Mouse (Mus musculus): ENCODE results near the gene Adprm. TPM values are rescaled to one million over a fixed set of nuclear protein-coding genes. Genes with fewer than 3 reads are reported as not detected.
"Not testable (repeated sequence)": the region's sequence is repeated elsewhere in the genome, so short reads cannot be mapped to it uniquely, and the experiment has no call there.

The Adprm gene
- polyA plus RNA-seq (2015; fragmentation: Nextera tagmentation; extraction: Ambion mirVana): 34.8 and 36.5 TPM in 2 replicates

DNA sequence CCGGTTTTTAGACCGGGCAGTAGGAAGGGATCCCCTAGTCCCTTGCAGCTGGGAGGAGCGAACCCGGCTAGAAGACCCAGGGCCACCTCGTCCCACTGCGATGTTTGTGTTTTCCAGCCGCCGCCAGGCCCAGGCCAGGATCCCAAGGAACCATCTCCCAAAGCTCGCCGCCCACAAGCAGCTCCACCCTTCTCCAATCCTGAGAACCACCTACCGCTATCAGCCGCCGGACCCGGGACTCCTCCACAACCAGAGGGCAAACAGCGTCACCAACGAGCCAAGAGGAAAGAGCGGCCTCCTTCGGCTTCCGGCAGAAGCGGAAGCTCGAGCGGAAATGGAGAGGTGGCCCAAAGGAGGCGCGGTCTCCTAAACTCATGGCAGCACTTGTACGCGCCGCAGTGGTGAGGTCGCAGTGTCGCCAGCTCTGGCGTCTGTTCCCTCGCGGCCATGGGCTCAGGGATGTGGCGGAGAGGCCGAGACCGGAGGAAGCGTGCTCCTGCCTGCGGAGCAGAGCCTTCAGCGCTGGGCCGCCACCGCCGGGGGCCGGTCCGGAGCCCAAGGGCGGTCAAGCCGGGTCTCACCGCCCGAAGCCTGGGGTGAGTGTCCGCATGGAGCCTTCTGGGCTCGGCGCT, at the start of gene Adprm, which contains the start of gene Sco1:
Adprm (minus strand) TSS at position 274 of the 632 bp plus-strand sequence.
Sco1 (plus strand) TSS at position 350 of the 632 bp plus-strand sequence.
- Histone ChIP-seq H3K9ac (peak within 1 kb of the TSS; percentile 89), H3K27me3 (no peaks in the 10 kb centered on the region), H3K4me1 (peaks cover 18% of the 10 kb centered on the region), H3K27ac (peak within 1 kb of the TSS; percentile 79), H3K36me3 (peaks cover 39% of the 10 kb centered on the region), H3K4me2 (replicated peaks) (peak within 1 kb of the TSS; percentile 75), H3K4me3 (peak within 1 kb of the TSS; percentile 100), H3K9me3 (no peaks in the 10 kb centered on the region)
- ATAC-seq (ENCODE audit: low FRiP score, low read depth): peak; percentile 93
- WGBS: under 1% methylated on average over 50 of the region's 50 CpGs

DNA sequence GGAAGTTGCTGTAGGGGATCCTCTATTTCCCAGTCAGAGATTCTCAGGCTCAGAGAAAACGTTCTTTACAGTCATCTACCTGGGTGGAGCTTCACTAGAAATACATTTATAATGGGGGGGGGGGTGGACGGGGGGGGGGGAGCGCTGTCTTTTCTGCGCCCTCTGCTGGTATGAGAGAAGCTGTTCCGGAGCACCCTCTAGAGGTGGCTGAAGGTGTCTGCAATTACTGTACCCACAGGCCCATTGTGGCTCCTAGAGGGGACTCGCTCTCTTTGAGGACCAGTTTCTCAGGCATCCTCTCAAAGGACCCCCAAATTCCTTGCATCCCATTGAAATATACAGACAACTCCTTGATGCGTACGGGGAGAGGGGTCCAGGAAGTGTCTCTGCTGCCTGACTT, 49.3 kb upstream of the Adprm start:
- no peak for ATAC-seq (ENCODE audit: low FRiP score, low read depth)
- Histone ChIP-seq H3K27me3 (0 out of 2 replicates have a peak, but pooled peaks cover 4% of the 10 kb centered on the region), H3K4me2 (replicated peaks) (no peak overlapping the region), H3K4me3 (no peak overlapping the region), H3K27ac (no peak overlapping the region), H3K9ac (no peak overlapping the region), H3K9me3 (no peaks in the 10 kb centered on the region), H3K36me3 (no peaks in the 10 kb centered on the region), H3K4me1 (peaks cover 6% of the 10 kb centered on the region; the same call in 1 of the 2 replicates)
- WGBS: 24% methylated on average over 8 of the region's 8 CpGs

DNA sequence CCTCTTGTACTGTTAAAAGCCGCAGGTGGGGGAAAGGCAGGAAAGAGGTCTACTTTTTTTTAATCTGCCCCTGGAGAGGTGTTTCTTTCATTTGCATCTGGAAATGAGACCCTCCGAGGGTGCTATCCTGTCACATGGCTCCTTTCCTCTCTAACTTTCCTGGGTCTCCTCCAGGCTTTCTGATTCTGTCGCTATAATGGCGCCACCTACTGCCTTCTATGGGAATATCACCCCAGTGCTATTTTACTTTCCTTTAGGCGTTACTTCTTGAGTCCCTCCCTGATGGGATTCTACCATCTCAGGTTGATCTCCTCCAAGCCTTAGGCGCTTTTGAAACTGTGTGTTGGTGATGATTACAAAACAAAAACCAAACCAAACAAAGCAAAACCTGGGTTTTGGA, 47.8 kb upstream of the Adprm start:
- no peaks in the 10 kb centered on the region for H3K4me1 ChIP-seq
- 34% methylated on average over 6 of the region's 6 CpGs for WGBS
- no peak overlapping the region for H3K9ac ChIP-seq
- ATAC-seq (ENCODE audit: low FRiP score, low read depth): no peak
- 0 out of 2 replicates have a peak, but pooled peaks cover 4% of the 10 kb centered on the region for H3K27me3 ChIP-seq
- no peaks in the 10 kb centered on the region for H3K36me3 ChIP-seq
- no peak overlapping the region for H3K4me3 ChIP-seq
- H3K27ac ChIP-seq: no peak overlapping the region
- H3K9me3 ChIP-seq: no peaks in the 10 kb centered on the region
- H3K4me2 ChIP-seq (replicated peaks): no peak overlapping the region

DNA sequence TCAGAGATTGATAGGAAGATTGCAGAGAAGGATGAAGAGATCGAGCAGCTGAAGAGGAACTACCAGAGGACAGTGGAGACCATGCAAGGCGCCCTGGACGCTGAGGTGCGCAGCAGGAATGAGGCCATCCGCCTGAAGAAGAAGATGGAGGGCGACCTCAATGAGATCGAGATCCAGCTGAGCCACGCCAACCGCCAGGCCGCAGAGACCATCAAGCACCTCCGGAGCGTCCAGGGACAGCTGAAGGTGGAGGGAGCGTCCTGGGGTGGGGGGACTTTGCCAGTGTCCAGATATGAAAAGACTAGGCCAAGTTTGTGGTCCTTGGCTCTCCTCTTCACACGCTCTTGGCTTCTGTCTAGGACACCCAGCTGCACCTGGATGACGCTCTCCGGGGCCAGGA, 46.8 kb upstream of the Adprm start:
- ATAC-seq (ENCODE audit: low FRiP score, low read depth): no peak

DNA sequence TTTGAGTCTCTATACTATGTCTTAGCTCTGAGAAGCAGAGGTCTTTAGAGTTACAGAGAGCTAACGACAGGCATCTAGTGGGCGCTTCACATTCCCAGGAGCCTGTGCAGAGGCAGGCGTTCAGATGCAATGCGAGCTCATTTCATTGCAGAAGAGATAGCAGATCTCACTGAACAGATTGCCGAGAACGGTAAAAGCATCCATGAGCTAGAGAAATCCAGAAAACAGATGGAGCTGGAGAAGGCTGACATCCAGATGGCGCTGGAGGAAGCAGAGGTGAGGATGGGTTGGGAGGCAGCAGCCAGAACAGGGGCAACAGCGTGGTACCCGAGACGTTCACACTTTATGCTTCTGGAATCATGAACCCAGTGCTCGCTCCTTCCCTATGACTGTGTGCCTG, 46.0 kb upstream of the Adprm start:
- ATAC-seq (ENCODE audit: low FRiP score, low read depth): no peak
- Histone ChIP-seq H3K9me3 (no peaks in the 10 kb centered on the region), H3K36me3 (no peaks in the 10 kb centered on the region), H3K4me1 (no peaks in the 10 kb centered on the region), H3K9ac (no peak overlapping the region), H3K27ac (no peak overlapping the region), H3K27me3 (0 out of 2 replicates have a peak, but pooled peaks cover 4% of the 10 kb centered on the region), H3K4me3 (no peak overlapping the region), H3K4me2 (replicated peaks) (no peak overlapping the region)
- WGBS: 79% methylated on average over 11 of the region's 11 CpGs

More for the DNA sequence above, 46.8 kb upstream of the Adprm start:
- WGBS: 95% methylated on average over 16 of the region's 16 CpGs
- no peak overlapping the region for H3K4me3 ChIP-seq
- H3K9me3 ChIP-seq: no peaks in the 10 kb centered on the region
- H3K27me3 ChIP-seq: 0 out of 2 replicates have a peak, but pooled peaks cover 4% of the 10 kb centered on the region
- H3K9ac ChIP-seq: no peak overlapping the region
- no peaks in the 10 kb centered on the region for H3K4me1 ChIP-seq
- no peak overlapping the region for H3K27ac ChIP-seq
- H3K4me2 ChIP-seq (replicated peaks): no peak overlapping the region
- H3K36me3 ChIP-seq: no peaks in the 10 kb centered on the region

DNA sequence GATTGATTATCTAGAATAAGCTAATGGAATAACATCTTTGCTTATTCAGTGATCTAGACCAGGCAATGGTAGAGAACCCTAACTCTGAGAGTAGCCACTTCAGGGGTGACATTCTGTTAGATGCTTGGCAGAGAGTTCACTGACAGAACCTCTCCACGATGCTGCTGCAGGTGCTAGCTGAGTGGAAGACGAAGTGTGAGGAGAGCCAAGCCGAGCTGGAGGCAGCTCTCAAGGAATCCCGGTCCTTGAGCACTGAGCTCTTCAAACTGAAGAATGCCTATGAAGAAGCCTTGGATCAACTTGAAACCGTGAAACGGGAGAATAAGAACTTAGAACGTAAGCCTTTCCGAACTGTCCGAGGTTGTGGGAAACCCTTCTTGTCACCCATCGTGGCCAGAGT, 45.3 kb upstream of the Adprm start:
- H3K4me2 ChIP-seq (replicated peaks): no peak overlapping the region
- H3K4me1 ChIP-seq: no peaks in the 10 kb centered on the region
- no peak overlapping the region for H3K9ac ChIP-seq
- H3K27ac ChIP-seq: no peak overlapping the region
- H3K36me3 ChIP-seq: no peaks in the 10 kb centered on the region
- no peak overlapping the region for H3K4me3 ChIP-seq
- no peaks in the 10 kb centered on the region for H3K9me3 ChIP-seq
- ATAC-seq (ENCODE audit: low FRiP score, low read depth): no peak
- 90% methylated on average over 10 of the region's 10 CpGs for WGBS
- H3K27me3 ChIP-seq: 0 out of 2 replicates have a peak, but pooled peaks cover 4% of the 10 kb centered on the region

DNA sequence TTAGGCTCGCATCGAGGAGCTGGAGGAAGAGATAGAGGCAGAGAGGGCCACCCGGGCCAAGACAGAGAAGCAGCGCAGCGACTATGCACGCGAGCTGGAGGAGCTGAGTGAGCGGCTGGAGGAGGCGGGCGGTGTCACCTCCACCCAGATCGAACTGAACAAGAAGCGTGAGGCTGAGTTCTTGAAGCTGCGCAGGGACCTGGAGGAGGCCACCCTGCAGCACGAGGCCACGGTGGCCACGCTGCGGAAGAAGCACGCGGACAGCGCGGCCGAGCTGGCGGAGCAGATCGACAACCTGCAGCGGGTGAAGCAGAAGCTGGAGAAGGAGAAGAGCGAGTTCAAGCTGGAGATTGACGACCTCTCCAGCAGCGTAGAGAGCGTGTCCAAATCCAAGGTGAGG, 42.1 kb upstream of the Adprm start:
- H3K4me1 ChIP-seq: no peaks in the 10 kb centered on the region
- no peak overlapping the region for H3K4me2 ChIP-seq (replicated peaks)
- no peaks in the 10 kb centered on the region for H3K36me3 ChIP-seq
- no peaks in the 10 kb centered on the region for H3K27me3 ChIP-seq
- H3K9me3 ChIP-seq: no peaks in the 10 kb centered on the region
- no peak overlapping the region for H3K27ac ChIP-seq
- 72% methylated on average over 29 of the region's 29 CpGs for WGBS
- ATAC-seq (ENCODE audit: low FRiP score, low read depth): no peak
- no peak overlapping the region for H3K9ac ChIP-seq
- no peak overlapping the region for H3K4me3 ChIP-seq

DNA sequence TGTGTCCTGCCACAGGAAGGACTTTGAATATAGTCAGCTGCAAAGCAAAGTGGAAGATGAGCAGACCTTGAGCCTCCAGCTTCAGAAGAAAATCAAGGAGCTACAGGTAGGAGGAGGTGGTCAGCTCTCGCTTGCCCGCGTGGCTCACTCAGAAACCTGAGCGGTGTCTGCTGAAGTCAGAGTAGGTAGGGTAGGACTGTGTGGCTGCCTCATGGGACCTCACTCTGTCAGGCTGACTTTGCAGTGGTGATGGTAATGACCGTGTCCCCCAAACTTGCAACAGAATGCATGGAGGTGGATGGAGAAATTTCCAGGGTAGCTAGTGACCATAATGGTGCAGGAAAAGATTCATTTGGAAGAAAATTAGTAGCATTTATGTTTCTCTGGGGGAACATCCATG, 41.3 kb upstream of the Adprm start:
- Histone ChIP-seq H3K27ac (no peak overlapping the region), H3K4me3 (no peak overlapping the region), H3K9ac (no peak overlapping the region), H3K27me3 (no peaks in the 10 kb centered on the region), H3K4me2 (replicated peaks) (no peak overlapping the region), H3K4me1 (no peaks in the 10 kb centered on the region), H3K9me3 (no peaks in the 10 kb centered on the region), H3K36me3 (no peaks in the 10 kb centered on the region)
- no peak for ATAC-seq (ENCODE audit: low FRiP score, low read depth)
- WGBS: 94% methylated on average over 5 of the region's 5 CpGs

DNA sequence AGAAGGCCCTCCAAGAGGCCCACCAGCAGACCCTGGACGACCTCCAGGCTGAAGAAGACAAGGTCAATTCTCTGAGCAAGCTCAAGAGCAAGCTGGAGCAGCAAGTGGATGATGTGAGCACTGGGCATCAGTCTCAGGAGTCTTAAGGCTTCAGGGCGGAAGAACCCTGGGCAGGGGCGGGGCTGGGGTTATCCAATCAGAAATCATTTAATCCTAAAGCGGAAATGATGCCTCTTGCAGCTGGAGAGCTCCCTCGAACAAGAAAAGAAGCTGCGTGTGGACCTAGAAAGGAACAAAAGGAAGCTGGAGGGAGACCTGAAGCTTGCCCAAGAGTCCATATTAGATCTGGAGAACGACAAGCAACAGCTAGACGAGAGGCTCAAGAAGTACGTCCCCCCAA, 40.8 kb upstream of the Adprm start:
- ATAC-seq (ENCODE audit: low FRiP score, low read depth): no peak

DNA sequence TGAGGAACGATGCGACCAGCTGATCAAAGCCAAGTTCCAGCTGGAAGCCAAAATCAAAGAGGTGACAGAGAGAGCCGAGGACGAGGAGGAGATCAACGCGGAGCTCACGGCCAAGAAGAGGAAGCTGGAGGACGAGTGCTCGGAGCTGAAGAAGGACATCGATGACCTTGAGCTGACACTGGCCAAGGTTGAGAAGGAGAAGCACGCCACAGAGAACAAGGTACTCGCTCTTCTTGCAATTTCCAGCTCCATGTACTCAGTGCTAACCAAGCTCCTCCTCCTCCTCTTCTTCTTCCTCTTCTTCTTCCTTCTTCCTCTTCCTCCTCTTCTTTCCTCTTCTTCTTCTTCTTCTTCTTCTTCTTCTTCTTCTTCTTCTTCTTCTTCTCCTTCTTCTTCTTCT, 40.0 kb upstream of the Adprm start:
- H3K27me3 ChIP-seq: not testable (repeated sequence)

More for the DNA sequence above, 40.8 kb upstream of the Adprm start:
- Histone ChIP-seq H3K27ac (no peak overlapping the region), H3K4me1 (no peaks in the 10 kb centered on the region), H3K36me3 (no peaks in the 10 kb centered on the region), H3K9ac (no peak overlapping the region), H3K4me3 (no peak overlapping the region), H3K27me3 (no peaks in the 10 kb centered on the region), H3K4me2 (replicated peaks) (no peak overlapping the region), H3K9me3 (no peaks in the 10 kb centered on the region)
- 77% methylated on average over 9 of the region's 9 CpGs for WGBS

DNA sequence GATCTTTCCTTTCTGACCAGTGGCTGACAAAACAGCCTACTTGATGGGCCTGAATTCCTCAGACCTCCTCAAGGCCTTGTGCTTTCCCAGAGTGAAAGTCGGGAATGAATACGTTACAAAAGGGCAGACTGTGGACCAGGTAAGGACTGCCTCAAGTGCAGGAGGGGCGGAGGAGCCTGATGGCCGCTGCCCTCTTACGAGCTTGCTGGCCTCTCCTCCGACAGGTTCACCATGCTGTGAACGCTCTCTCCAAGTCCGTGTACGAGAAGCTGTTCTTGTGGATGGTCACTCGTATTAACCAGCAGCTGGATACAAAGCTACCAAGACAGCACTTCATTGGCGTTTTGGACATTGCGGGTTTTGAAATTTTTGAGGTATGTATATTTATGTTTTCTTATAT, 34.8 kb upstream of the Adprm start:
- Histone ChIP-seq H3K27ac (no peak overlapping the region), H3K4me2 (replicated peaks) (no peak overlapping the region), H3K4me3 (no peak overlapping the region), H3K9ac (no peak overlapping the region), H3K27me3 (peaks cover 27% of the 10 kb centered on the region), H3K4me1 (peaks cover 6% of the 10 kb centered on the region; the same call in 1 of the 2 replicates), H3K36me3 (no peaks in the 10 kb centered on the region), H3K9me3 (no peaks in the 10 kb centered on the region)
- WGBS: 88% methylated on average over 12 of the region's 12 CpGs
- ATAC-seq (ENCODE audit: low FRiP score, low read depth): no peak

More for the DNA sequence above, 40.0 kb upstream of the Adprm start:
- not testable (repeated sequence) for H3K4me1 ChIP-seq; H3K36me3 ChIP-seq; H3K4me3 ChIP-seq; ATAC-seq (ENCODE audit: low FRiP score, low read depth); H3K9ac ChIP-seq; H3K4me2 ChIP-seq (replicated peaks); H3K27ac ChIP-seq; H3K9me3 ChIP-seq
- WGBS: 89% methylated on average over 12 of the region's 12 CpGs

DNA sequence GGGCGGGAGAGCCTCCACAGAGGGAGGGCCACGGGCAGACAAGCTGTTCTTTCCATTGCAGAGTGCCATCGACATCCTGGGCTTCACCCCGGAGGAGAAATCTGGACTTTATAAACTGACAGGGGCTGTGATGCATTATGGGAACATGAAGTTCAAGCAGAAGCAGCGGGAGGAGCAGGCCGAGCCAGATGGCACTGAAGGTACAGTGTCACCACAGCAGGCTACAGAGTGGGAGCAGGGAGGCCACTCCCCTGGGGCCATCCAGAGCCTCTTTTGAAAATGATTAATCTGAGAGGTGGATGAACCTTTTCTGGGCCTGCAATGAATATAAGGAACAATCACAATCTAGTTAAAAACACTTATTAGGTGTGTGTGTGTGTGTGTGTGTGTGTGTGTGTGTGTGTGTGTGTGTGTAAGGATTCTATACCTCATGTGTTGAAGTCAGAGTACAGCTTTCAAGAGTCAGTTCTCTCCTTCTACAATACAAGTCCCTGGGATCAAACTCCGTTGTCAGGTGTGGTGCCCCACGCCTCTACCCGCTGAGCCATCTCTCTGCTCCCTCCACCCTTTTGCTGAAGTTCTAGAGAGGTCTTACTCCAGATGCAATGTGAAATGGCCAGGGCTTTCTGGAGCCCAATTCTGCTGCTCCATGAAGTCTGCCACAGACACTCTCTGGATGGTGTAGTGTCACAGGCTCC, 34.2 kb upstream of the Adprm start:
- Histone ChIP-seq H3K4me3 (no peak overlapping the region), H3K27ac (no peak overlapping the region), H3K27me3 (peaks cover 28% of the 10 kb centered on the region), H3K36me3 (no peaks in the 10 kb centered on the region), H3K9ac (no peak overlapping the region), H3K4me2 (replicated peaks) (no peak overlapping the region), H3K9me3 (no peaks in the 10 kb centered on the region), H3K4me1 (peaks cover 6% of the 10 kb centered on the region; the same call in 1 of the 2 replicates)
- 42% methylated on average over 9 of the region's 9 CpGs for WGBS
- no peak for ATAC-seq (ENCODE audit: low FRiP score, low read depth)

Measured in limb, embryonic 13.5 days (tissue).